Mouse (Mus musculus) C2C12 (cell line): ENCODE measurements around the gene Narfl. TPM values are rescaled to one million over a fixed set of nuclear protein-coding genes. Genes with fewer than 3 reads are reported as not detected.

Source experiments
- H3K27me3 ChIP-seq: one replicate; pipeline ENCODE4 v1.6.1; 2011; ENCODE audit not compliant: control insufficient read depth, insufficient read depth, insufficient read length
- H3K36me3 ChIP-seq: one replicate; pipeline ENCODE4 v1.6.1; 2011; ENCODE audit not compliant: control insufficient read depth, insufficient read depth
- H3K4me3 ChIP-seq: one replicate; pipeline ENCODE4 v1.5.1; 2011; ENCODE audit warnings: mild to moderate bottlenecking, control low read depth; ENCODE audit not compliant: poor library complexity, insufficient read depth, severe bottlenecking
- H3K79me2 ChIP-seq: one replicate; pipeline ENCODE4 v1.6.1; 2011; ENCODE audit not compliant: control insufficient read depth, insufficient read depth
- H3K79me3 ChIP-seq: one replicate; pipeline ENCODE4 v1.6.1; 2011; ENCODE audit warnings: low read depth, control low read depth
- H3ac ChIP-seq: one replicate; pipeline ENCODE3; 2011; ENCODE audit warnings: low read depth; ENCODE audit not compliant: control insufficient read depth, insufficient read length
- CEBPB ChIP-seq: IDR thresholded peaks from one replicate; pipeline ENCODE4 v1.6.1; 2011; ENCODE audit warnings: low read depth, mild to moderate bottlenecking, control low read depth, moderate library complexity
- CTCF ChIP-seq: IDR thresholded peaks from one replicate; pipeline ENCODE4 v1.5.1; 2011; ENCODE audit not compliant: control insufficient read depth, insufficient read depth, insufficient read length
- FOSL1 ChIP-seq: IDR thresholded peaks from one replicate; pipeline ENCODE4 v1.8.0; 2011; ENCODE audit warnings: mild to moderate bottlenecking, low read length; ENCODE audit not compliant: poor library complexity, insufficient read depth, severe bottlenecking
- MAX ChIP-seq: IDR thresholded peaks from one replicate; pipeline ENCODE4 v1.6.1; 2011; ENCODE audit warnings: mild to moderate bottlenecking, control low read depth
- MYOD1 ChIP-seq: IDR thresholded peaks from one replicate; pipeline ENCODE4 v1.6.1; 2011; ENCODE audit warnings: low read depth; ENCODE audit not compliant: control insufficient read depth, insufficient read length
- MYOG ChIP-seq: IDR thresholded peaks from one replicate; pipeline ENCODE4 v1.6.1; 2011; ENCODE audit not compliant: control insufficient read depth, insufficient read length; ENCODE audit errors: extremely low read depth
- USF1 ChIP-seq: IDR thresholded peaks from one replicate; pipeline ENCODE4 v1.6.1; 2011; ENCODE audit warnings: low read depth, mild to moderate bottlenecking, control low read depth, moderate library complexity
- polyA plus RNA-seq: library from polyadenylated mRNA; unstranded; fragments of >200 nt; fragmentation: generic; extraction: Trizol; gene quantifications from one replicate; pipeline ENCODE4 v1.2.1, GENCODE M21; 2012; ENCODE audit warnings: missing spikeins

Gene Narfl
- polyA plus RNA-seq, 1 experiment = 19.3 TPM

- Histone ChIP-seq H3K4me3 (no peak overlapping the region), H3K36me3 (no peaks in the 10 kb centered on the region), H3ac (no peak overlapping the region), H3K79me3 (no peaks in the 10 kb centered on the region), H3K79me2 (no peaks in the 10 kb centered on the region), H3K27me3 (peaks cover 4% of the 10 kb centered on the region)
- TF ChIP-seq CEBPB = no peak
- peak; percentile 57 for TF ChIP-seq MYOD1
These were observed 7.7 kb upstream of the Narfl start for GRCm38 (mm10) chr17:25765886-25766285.

DNA sequence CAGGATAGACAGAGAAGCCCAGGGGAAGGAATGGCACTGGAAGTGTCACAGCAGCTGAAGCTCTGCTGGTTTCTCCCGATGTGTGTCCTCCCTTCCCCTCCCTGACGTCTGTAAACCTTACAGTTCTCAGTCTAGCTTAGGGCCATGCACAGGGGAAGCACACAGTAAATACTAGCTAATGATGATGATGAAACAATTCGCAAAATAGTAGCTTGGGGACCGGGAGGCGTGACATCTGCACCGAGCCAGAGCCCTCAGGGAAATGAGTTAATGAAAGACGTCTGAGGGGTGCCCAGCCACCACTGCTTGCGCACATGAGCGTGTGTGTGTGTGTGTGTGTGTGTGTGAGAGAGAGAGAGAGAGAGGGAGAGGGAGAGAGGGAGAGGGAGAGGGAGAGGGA, 4.2 kb upstream of the Narfl start:
- Histone ChIP-seq H3ac (no peak overlapping the region), H3K36me3 (no peaks in the 10 kb centered on the region), H3K79me2 (no peaks in the 10 kb centered on the region), H3K27me3 (peaks cover 4% of the 10 kb centered on the region), H3K4me3 (no peak overlapping the region), H3K79me3 (peaks cover 1% of the 10 kb centered on the region)
- TF ChIP-seq CEBPB = no peak
- no peak for TF ChIP-seq CTCF

- Histone ChIP-seq H3K79me2 (no peaks in the 10 kb centered on the region), H3K36me3 (peaks cover 12% of the 10 kb centered on the region), H3K27me3 (no peaks in the 10 kb centered on the region), H3ac (peak overlapping the region; percentile 19), H3K4me3 (no peak overlapping the region), H3K79me3 (peaks cover 1% of the 10 kb centered on the region)
- TF ChIP-seq CTCF (no peak), MAX (no peak), MYOG (no peak), MYOD1 (no peak), USF1 (no peak), FOSL1 (no peak), CEBPB (no peak)
These were observed 1.9 kb downstream of the Narfl start for GRCm38 (mm10) chr17:25775318-25776062.

DNA sequence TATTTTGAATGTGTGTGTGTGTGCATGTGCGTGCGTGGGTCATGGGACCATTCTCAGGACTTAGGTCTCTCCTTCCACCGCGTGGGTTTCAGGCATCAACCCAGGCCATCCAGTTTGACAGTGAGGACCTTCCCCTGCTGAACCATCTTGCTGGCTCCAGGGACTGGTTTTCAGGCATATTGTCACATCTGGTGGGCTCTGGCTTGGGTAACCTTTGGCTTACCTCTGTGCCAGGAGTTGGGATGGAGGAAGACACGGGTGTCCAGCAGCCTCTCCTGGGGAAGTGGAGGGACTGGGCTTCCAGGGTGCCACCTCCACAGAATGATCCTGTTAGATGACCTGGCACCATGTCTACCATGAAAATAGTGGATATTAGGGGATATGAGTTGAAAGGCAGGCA, 4.4 kb downstream of the Narfl start:
- TF ChIP-seq CEBPB (no peak), FOSL1 (no peak)
- Histone ChIP-seq H3ac (no peak overlapping the region), H3K27me3 (no peaks in the 10 kb centered on the region), H3K36me3 (peaks cover 26% of the 10 kb centered on the region), H3K79me3 (peaks cover 1% of the 10 kb centered on the region), H3K4me3 (no peak overlapping the region), H3K79me2 (no peaks in the 10 kb centered on the region)

DNA sequence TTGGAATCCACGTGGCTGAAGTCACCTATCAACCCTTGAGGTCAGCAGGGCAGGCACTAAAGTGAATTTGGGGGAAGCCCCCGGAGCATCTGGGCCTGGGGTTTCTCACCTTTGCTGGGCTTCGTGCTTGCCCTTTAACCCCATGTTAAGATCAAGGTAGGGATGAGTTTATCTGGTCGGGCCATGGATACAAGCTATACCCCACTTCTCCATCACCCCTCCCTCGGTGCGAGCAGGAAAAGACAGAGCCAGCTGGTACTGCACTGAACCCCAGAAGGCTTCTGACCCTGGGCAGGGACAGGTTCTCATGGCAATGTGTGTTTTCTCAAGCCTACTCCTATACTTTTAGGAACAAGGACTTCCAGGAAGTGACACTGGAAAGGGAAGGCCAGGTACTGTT, 7.8 kb downstream of the Narfl start:
- H3K27me3 ChIP-seq = no peaks in the 10 kb centered on the region
- no peak overlapping the region for H3ac ChIP-seq
- H3K4me3 ChIP-seq = no peak overlapping the region
- H3K79me2 ChIP-seq = peaks cover 15% of the 10 kb centered on the region
- TF ChIP-seq FOSL1 (no peak), USF1 (no peak), MYOD1 (no peak), MAX (no peak)
- no peaks in the 10 kb centered on the region for H3K79me3 ChIP-seq
- H3K36me3 ChIP-seq = peaks cover 32% of the 10 kb centered on the region

DNA sequence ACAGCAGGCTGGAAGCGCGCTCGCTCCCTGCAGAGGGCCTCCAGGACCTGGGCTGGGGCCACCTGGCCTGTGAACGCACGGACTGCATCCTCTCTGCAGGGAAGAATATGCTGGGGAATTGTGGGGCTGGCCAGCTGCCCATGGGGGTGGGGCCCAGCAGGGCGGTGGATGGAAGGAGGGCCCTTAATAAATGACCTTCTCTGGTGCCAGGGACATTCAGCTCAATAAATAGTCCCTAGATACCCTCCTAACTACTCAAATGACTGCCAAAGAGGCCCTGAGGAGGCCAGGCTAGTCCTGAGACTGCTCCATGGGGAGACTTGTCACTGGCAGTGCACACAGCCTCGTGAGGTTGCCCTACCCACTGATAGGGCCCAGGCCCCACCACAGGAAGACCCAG, 9.5 kb downstream of the Narfl start:
- Histone ChIP-seq H3K27me3 (no peaks in the 10 kb centered on the region), H3K36me3 (peaks cover 32% of the 10 kb centered on the region), H3ac (no peak overlapping the region), H3K4me3 (no peak overlapping the region), H3K79me2 (peaks cover 15% of the 10 kb centered on the region), H3K79me3 (no peaks in the 10 kb centered on the region)
- TF ChIP-seq MYOD1 (no peak), USF1 (no peak)
